Mouse (Mus musculus) cerebellum, adult 2 months (tissue): ENCODE measurements around the gene Lrfn4.

Source experiments
- CTCF ChIP-seq: fragments of 200-500 bp; IDR thresholded peaks from 2 replicates; pipeline ENCODE4 v1.5.1; 2011; ENCODE audit warnings: low read depth, mild to moderate bottlenecking, control low read depth, low read length, moderate library complexity, borderline replicate concordance; ENCODE audit not compliant: insufficient read depth
- POLR2A ChIP-seq: fragments of 200-500 bp; IDR thresholded peaks from 2 replicates; pipeline ENCODE4 v1.6.1; 2011; ENCODE audit warnings: low read length, control low read depth, borderline replicate concordance; ENCODE audit not compliant: insufficient read depth

DNA sequence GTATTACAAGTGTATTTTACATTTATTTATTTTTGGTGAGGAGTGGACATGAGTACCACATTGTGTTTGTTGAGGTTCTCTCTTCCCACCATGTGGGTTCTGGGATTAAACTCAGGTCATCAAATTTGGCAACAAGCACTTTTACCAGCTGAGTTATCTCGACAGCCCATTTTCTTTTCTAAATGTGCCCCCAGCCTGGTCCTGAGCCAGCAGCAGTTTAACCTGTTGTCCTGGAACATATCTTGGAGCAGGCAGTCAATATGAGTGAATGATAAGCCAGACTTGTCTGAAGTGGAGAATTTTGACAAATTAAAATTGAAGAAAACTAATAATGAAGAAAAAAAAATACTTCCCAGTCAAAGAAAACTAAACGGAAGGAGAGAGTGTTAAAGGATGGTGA is 19.4 kb downstream of the Lrfn4 start:
- no peak for TF ChIP-seq CTCF
- TF ChIP-seq POLR2A: no peak
